Mouse (Mus musculus) embryonic fibroblast, embryonic 13.5 days (primary cell): ENCODE measurements around the gene Fam160a1.

Experiments used
- CTCF ChIP-seq: IDR thresholded peaks from 2 replicates; pipeline ENCODE4 v1.5.1; 2011; ENCODE audit warnings: mild to moderate bottlenecking, control low read depth, low read length, moderate library complexity, borderline replicate concordance; ENCODE audit not compliant: insufficient read depth
- POLR2A ChIP-seq: IDR thresholded peaks from 2 replicates; pipeline ENCODE4 v1.6.1; 2011; ENCODE audit warnings: low read depth, mild to moderate bottlenecking, control low read depth, low read length, moderate library complexity

DNA sequence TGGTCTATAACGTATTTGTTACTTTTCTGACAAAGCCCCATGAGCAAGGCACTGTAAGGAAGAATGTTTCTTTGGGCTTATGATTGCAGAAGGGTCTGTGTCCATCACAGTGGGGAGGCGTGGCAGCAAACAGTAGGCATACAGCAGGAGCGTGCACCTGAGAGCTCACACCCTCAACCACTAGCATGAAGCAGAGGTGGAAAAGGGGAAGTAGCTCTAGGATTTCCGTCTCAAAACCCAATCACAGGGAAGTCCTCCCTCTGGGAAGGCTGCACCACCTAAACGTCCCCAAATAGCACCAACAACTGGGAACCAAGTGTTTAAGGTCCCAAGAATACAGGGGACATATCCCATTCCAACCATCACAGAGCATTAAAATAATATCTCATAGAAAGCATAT, 43.9 kb upstream of the Fam160a1 start:
- TF ChIP-seq POLR2A (no peak), CTCF (no peak)
